ENCODE assay signal across 8 mouse cellular contexts in genomic region chr3:87981894-87982835, GRCm38 (mm10). TPM values are rescaled to one million over a fixed set of nuclear protein-coding genes. Genes with fewer than 3 reads are reported as not detected.
DNase-seq lines count a peak whose midpoint lies in the region; ATAC-seq and TF ChIP-seq lines count a peak whose summit lies in the region.

No protein-coding gene starts in this region.

- H3K27me3 ChIP-seq in forebrain, embryonic 15.5 days: no peaks in the 10 kb centered on the region
- no peaks in the 10 kb centered on the region for H3K27me3 ChIP-seq in hindbrain, embryonic 13.5 days
- no peaks in the 10 kb centered on the region for H3K27me3 ChIP-seq in myocyte (ENCODE audit: control insufficient read depth, insufficient read depth, insufficient read length)

- no peak overlapping the region for H3K4me2 ChIP-seq in forebrain, embryonic 15.5 days (replicated peaks)
- H3K4me2 ChIP-seq in hindbrain, embryonic 13.5 days: peak overlapping the region; percentile 38; the same call in 1 of the 2 replicates
- peak overlapping the region; percentile 79 for H3K4me2 ChIP-seq in myocyte (ENCODE audit: low read depth)

- peak overlapping the region; percentile 19; the same call in 1 of the 2 replicates for H3K9ac ChIP-seq in forebrain, embryonic 15.5 days (replicated peaks)
- H3K9ac ChIP-seq in hindbrain, embryonic 13.5 days: peak overlapping the region; percentile 43; the same call in 1 of the 2 replicates

- no peaks in the 10 kb centered on the region; the same call in 1 of the 2 replicates for H3K36me3 ChIP-seq in forebrain, embryonic 15.5 days
- H3K36me3 ChIP-seq in hindbrain, embryonic 13.5 days: peaks cover 12% of the 10 kb centered on the region; the same call in 1 of the 2 replicates
- peaks cover 9% of the 10 kb centered on the region for H3K36me3 ChIP-seq in myocyte (ENCODE audit: control insufficient read depth, insufficient read depth)

- peak overlapping the region; percentile 74 for H3K27ac ChIP-seq in forebrain, embryonic 15.5 days (replicated peaks)
- peak overlapping the region; percentile 71 for H3K27ac ChIP-seq in hindbrain, embryonic 13.5 days

- no peak for ATAC-seq in forebrain, embryonic 15.5 days (replicated peaks)
- ATAC-seq in hindbrain, embryonic 13.5 days (ENCODE audit: low FRiP score): no peak

- H3K9me3 ChIP-seq in forebrain, embryonic 15.5 days: no peaks in the 10 kb centered on the region
- no peaks in the 10 kb centered on the region for H3K9me3 ChIP-seq in hindbrain, embryonic 13.5 days

- peaks cover 3% of the 10 kb centered on the region for H3K79me2 ChIP-seq in myocyte (ENCODE audit: control insufficient read depth, insufficient read depth)

- 35% methylated on average over 12 of the region's 12 CpGs for WGBS in forebrain, embryonic 15.5 days
- WGBS in hindbrain, embryonic 13.5 days: 31% methylated on average over 11 of the region's 12 CpGs

- TF ChIP-seq POLR2A in myocyte (IDR thresholded peaks at IDR 0.05; ENCODE audit: insufficient read length, low read depth): peak; percentile 39

- peak; percentile 79 for DNase-seq in adrenal gland, adult 2 months
- DNase-seq in liver: peak; percentile 23
- no peak for DNase-seq in right cerebral cortex, postnatal 14 days
- DNase-seq in testis, postnatal 10 days (ENCODE audit: low spot score): no peak
- no peak for DNase-seq in right cerebral cortex, postnatal 10 days (ENCODE audit: low spot score in 2 of 2)

- no peak overlapping the region for H3K4me3 ChIP-seq in forebrain, embryonic 15.5 days
- H3K4me3 ChIP-seq in hindbrain, embryonic 13.5 days: no peak overlapping the region
- H3K4me3 ChIP-seq in myocyte: no peak overlapping the region

- peaks cover 55% of the 10 kb centered on the region for H3K4me1 ChIP-seq in forebrain, embryonic 15.5 days
- H3K4me1 ChIP-seq in hindbrain, embryonic 13.5 days (replicated peaks): peaks cover 75% of the 10 kb centered on the region

- H3ac ChIP-seq in myocyte (ENCODE audit: control insufficient read depth, insufficient read length): no peak overlapping the region

TF ChIP-seq in myocyte, 11 proteins besides CTCF, POLR2A, EP300 and RAD21:
- TF ChIP-seq CEBPB (IDR thresholded peaks at IDR 0.05; ENCODE audit: insufficient read depth, poor library complexity, severe bottlenecking) (no peak), USF1 (IDR thresholded peaks at IDR 0.05; ENCODE audit: low read depth) (no peak), MAX (IDR thresholded peaks at IDR 0.05; ENCODE audit: low read depth) (no peak), MYOD1 (IDR thresholded peaks at IDR 0.05; ENCODE audit: control insufficient read depth in 1 of 3, insufficient read length in 2 of 3, low read depth in 2 of 3) (peak in 1 of 3 experiments; percentile 48), TCF3 (IDR thresholded peaks at IDR 0.05; ENCODE audit: insufficient read length, low read depth) (no peak), TCF12 (IDR thresholded peaks at IDR 0.05; ENCODE audit: insufficient read depth, poor library complexity, severe bottlenecking) (no peak), SRF (IDR thresholded peaks at IDR 0.05; ENCODE audit: control insufficient read depth, insufficient read length, low read depth) (no peak), REST (IDR thresholded peaks at IDR 0.05; ENCODE audit: insufficient read depth, insufficient read length) (no peak), POLR2AphosphoS2 (IDR thresholded peaks at IDR 0.05; ENCODE audit: insufficient read length, low read depth) (peak; percentile 87), E2F4 (IDR thresholded peaks at IDR 0.05; ENCODE audit: insufficient read depth) (no peak), MYOG (IDR thresholded peaks at IDR 0.05; ENCODE audit: control insufficient read depth in 1 of 3, insufficient read depth in 1 of 3, insufficient read length in 2 of 3, low read depth in 2 of 3) (peak in 2 of 3 experiments; percentile 16 to 58)

RNA-seq across cellular contexts. Expression of gene Nes, which starts 11.3 kb away (rescaled TPM):
- 1 to 10 TPM; 7.0 to 9.2 TPM for total RNA-seq in adrenal gland, adult 2 months (2021)
- polyA plus RNA-seq in adrenal gland, adult 2 months (2012; rRNA removed): 3.5 and 7.0 TPM in 2 replicates
- 50.0 and 56.7 TPM in 2 replicates for polyA plus RNA-seq in forebrain, embryonic 15.5 days (2015; fragmentation: Nextera tagmentation; extraction: Ambion mirVana)
- 49.5 and 55.3 TPM in 2 replicates for polyA plus RNA-seq in hindbrain, embryonic 13.5 days (2015; fragmentation: Nextera tagmentation; extraction: Ambion mirVana)
- 268 TPM for polyA plus RNA-seq in myocyte (2012; fragmentation: generic; extraction: Trizol)

RNA-seq across cellular contexts. Expression of gene Bcan, which starts 17.9 kb away (rescaled TPM):
- 10 to 100 TPM; 52.6 to 54.9 TPM for total RNA-seq in adrenal gland, adult 2 months (2021)
- polyA plus RNA-seq in adrenal gland, adult 2 months (2012; rRNA removed): 127 and 132 TPM in 2 replicates
- 26.6 and 27.2 TPM in 2 replicates for polyA plus RNA-seq in forebrain, embryonic 15.5 days (2015; fragmentation: Nextera tagmentation; extraction: Ambion mirVana)
- 35.8 and 39.8 TPM in 2 replicates for polyA plus RNA-seq in hindbrain, embryonic 13.5 days (2015; fragmentation: Nextera tagmentation; extraction: Ambion mirVana)
- 0.06 TPM for polyA plus RNA-seq in myocyte (2012; fragmentation: generic; extraction: Trizol)

RNA-seq across cellular contexts. Expression of gene Crabp2, which starts 33.7 kb away (rescaled TPM):
- under 1 TPM; 0.52 to 0.72 TPM for total RNA-seq in adrenal gland, adult 2 months (2021)
- polyA plus RNA-seq in adrenal gland, adult 2 months (2012; rRNA removed): 0.47 TPM in 1 of 2 replicates, not detected in the other
- 14.9 and 18.4 TPM in 2 replicates for polyA plus RNA-seq in forebrain, embryonic 15.5 days (2015; fragmentation: Nextera tagmentation; extraction: Ambion mirVana)
- polyA plus RNA-seq in hindbrain, embryonic 13.5 days (2015; fragmentation: Nextera tagmentation; extraction: Ambion mirVana): 145 and 148 TPM in 2 replicates
- polyA plus RNA-seq in myocyte (2012; fragmentation: generic; extraction: Trizol): 67.6 TPM

RNA-seq across cellular contexts. Expression of gene Hapln2, which starts 45.2 kb away (rescaled TPM):
- not detected for total RNA-seq in adrenal gland, adult 2 months (2021)
- 0.65 TPM in 1 of 2 replicates, not detected in the other for polyA plus RNA-seq in adrenal gland, adult 2 months (2012; rRNA removed)
- 0.43 and 0.89 TPM in 2 replicates for polyA plus RNA-seq in forebrain, embryonic 15.5 days (2015; fragmentation: Nextera tagmentation; extraction: Ambion mirVana)
- 0.47 and 0.56 TPM in 2 replicates for polyA plus RNA-seq in hindbrain, embryonic 13.5 days (2015; fragmentation: Nextera tagmentation; extraction: Ambion mirVana)
- not detected for polyA plus RNA-seq in myocyte (2012; fragmentation: generic; extraction: Trizol)

RNA-seq across cellular contexts. Expression of gene Rrnad1, which starts 51.6 kb away (rescaled TPM):
- total RNA-seq in adrenal gland, adult 2 months (2021): 10 to 100 TPM; 13.1 to 16.3 TPM
- polyA plus RNA-seq in adrenal gland, adult 2 months (2012; rRNA removed): 41.5 and 44.6 TPM in 2 replicates
- polyA plus RNA-seq in forebrain, embryonic 15.5 days (2015; fragmentation: Nextera tagmentation; extraction: Ambion mirVana): 20.1 and 20.2 TPM in 2 replicates
- 19.3 and 20.7 TPM in 2 replicates for polyA plus RNA-seq in hindbrain, embryonic 13.5 days (2015; fragmentation: Nextera tagmentation; extraction: Ambion mirVana)
- 7.0 TPM for polyA plus RNA-seq in myocyte (2012; fragmentation: generic; extraction: Trizol)

Comparison
In these comparisons a context has a peak if more than half of its experiments do, and no peak if none do; other contexts are left out.
1. DNase-seq: peak in adrenal gland, adult 2 months (single experiment) and liver (single experiment); none in right cerebral cortex, postnatal 14 days (single experiment), testis, postnatal 10 days (single experiment) and right cerebral cortex, postnatal 10 days (0 of 2).
2. RNA of gene Bcan, which starts 17.9 kb away (polyA plus RNA-seq): 127 to 132 TPM in adrenal gland, adult 2 months, 35.8 to 39.8 TPM in hindbrain, embryonic 13.5 days and 26.6 to 27.2 TPM in forebrain, embryonic 15.5 days; 0.06 TPM in myocyte (single experiment); every median in the first group is over 10 times any median in the second.
3. RNA of gene Crabp2, which starts 33.7 kb away (polyA plus RNA-seq): 145 to 148 TPM in hindbrain, embryonic 13.5 days, 67.6 TPM in myocyte (single experiment) and 14.9 to 18.4 TPM in forebrain, embryonic 15.5 days; 0.47 TPM in adrenal gland, adult 2 months; every median in the first group is over 10 times any median in the second.